Mouse (Mus musculus) G1E (cell line): ENCODE data around the gene Efna2.

Experiments
- CTCF ChIP-seq: IDR thresholded peaks from 2 replicates; pipeline ENCODE4 v1.5.1; 2012; ENCODE audit warnings: low read depth, low read length, inconsistent platforms, mixed read lengths
- GATA1 ChIP-seq: IDR thresholded peaks from 2 replicates; pipeline ENCODE4 v1.6.1; 2012; ENCODE audit warnings: borderline replicate concordance, low read length, inconsistent platforms, mixed read lengths
- GATA2 ChIP-seq: IDR thresholded peaks from 2 replicates; pipeline ENCODE4 v1.6.1; 2012; ENCODE audit warnings: low read depth, low read length, inconsistent platforms, borderline replicate concordance
- POLR2AphosphoS5 ChIP-seq: IDR thresholded peaks from 2 replicates; pipeline ENCODE4 v1.6.1; 2012; ENCODE audit warnings: low read depth, low read length, inconsistent platforms; ENCODE audit not compliant: insufficient replicate concordance
- TAL1 ChIP-seq: conservative IDR thresholded peaks from 2 replicates; pipeline ENCODE4 v1.6.1; 2012; ENCODE audit warnings: low read depth, low read length, inconsistent platforms, mixed read lengths

GRCm38 (mm10) chr10:80152071-80152872 is 27.0 kb upstream of the Efna2 start:
- no peak for TF ChIP-seq GATA1
- no peak for TF ChIP-seq CTCF
- no peak for TF ChIP-seq GATA2
- no peak for TF ChIP-seq TAL1
- TF ChIP-seq POLR2AphosphoS5 = no peak
